Mouse (Mus musculus) bone marrow, adult 2 months (tissue): ENCODE results near the gene Sf1.

Experiments
- CTCF ChIP-seq: fragments of 200-500 bp; IDR thresholded peaks from 2 replicates; pipeline ENCODE4 v1.5.1; 2011; ENCODE audit warnings: low read length, control low read depth; ENCODE audit not compliant: control insufficient read depth, insufficient read depth
- POLR2A ChIP-seq: fragments of 200-500 bp; IDR thresholded peaks from 2 replicates; pipeline ENCODE4 v1.6.1; 2011; ENCODE audit warnings: low read depth, mild to moderate bottlenecking, control low read depth, low read length, borderline replicate concordance; ENCODE audit not compliant: control insufficient read depth

GRCm38 (mm10) chr19:6333761-6334595 is 29.5 kb upstream of the Sf1 start:
- TF ChIP-seq CTCF (no peak), POLR2A (no peak)
